Mouse (Mus musculus) regulatory T cell (primary cell): ENCODE results near the gene Rcan3.

ENCODE experiments used
- in situ Hi-C: fragments of 300-600 bp; cut with MboI, MseI; formaldehyde crosslinking; loops from one replicate; pipeline ENCODE4 v1.15.1; 2025; ENCODE audit warnings: high pct_unique_total_duplicates

Gene Rcan3

GRCm38 (mm10) chr4:135433443-135434394 lies at the start of gene Rcan3:
TSS of gene Rcan3 (minus strand) at chr4:135433853.
- in situ Hi-C loops = loop anchor here (10.0 kb wide), 1 partner anchor 1799 kb away; no protein-coding TSS in a partner anchor

- in situ Hi-C loops = loop anchor here (5.0 kb wide), 1 partner anchor 98 kb away; no protein-coding TSS in a partner anchor
Measured at GRCm38 (mm10) chr4:135480370-135480769, 46.7 kb upstream of the Rcan3 start.

- in situ Hi-C loops = no loop called here
Measured at GRCm38 (mm10) chr4:135477851-135478250, 44.2 kb upstream of the Rcan3 start.

GRCm38 (mm10) chr4:135463406-135463805 lies 29.8 kb upstream of the Rcan3 start:
- in situ Hi-C loops = no loop called here

- in situ Hi-C loops = loop anchor here (5.0 kb wide), 1 partner anchor 39 kb away; the partner anchor contains the start of gene Stpg1
Measured at GRCm38 (mm10) chr4:135453572-135453971, 19.9 kb upstream of the Rcan3 start.

GRCm38 (mm10) chr4:135453164-135453563 lies 19.5 kb upstream of the Rcan3 start:
- in situ Hi-C loops = loop anchor here (5.0 kb wide), 1 partner anchor 39 kb away; the partner anchor contains the start of gene Stpg1

- in situ Hi-C loops = loop anchor here (5.0 kb wide), 1 partner anchor 41 kb away; the partner anchor contains the start of gene Stpg1
Measured at GRCm38 (mm10) chr4:135451360-135452015, 17.8 kb upstream of the Rcan3 start.

GRCm38 (mm10) chr4:135442473-135442872 lies 8.8 kb upstream of the Rcan3 start:
- in situ Hi-C loops = no loop called here

- in situ Hi-C loops = loop anchor here (10.0 kb wide), 1 partner anchor 1805 kb away; no protein-coding TSS in a partner anchor
Measured at GRCm38 (mm10) chr4:135439904-135440522, 6.4 kb upstream of the Rcan3 start.

- in situ Hi-C loops = loop anchor here (10.0 kb wide), 1 partner anchor 1804 kb away; no protein-coding TSS in a partner anchor
Measured at GRCm38 (mm10) chr4:135439188-135439647, 5.6 kb upstream of the Rcan3 start.

GRCm38 (mm10) chr4:135437924-135438323 lies 4.3 kb upstream of the Rcan3 start:
- in situ Hi-C loops = loop anchor here (10.0 kb wide), 1 partner anchor 1803 kb away; no protein-coding TSS in a partner anchor

- in situ Hi-C loops = loop anchor here (10.0 kb wide), 1 partner anchor 1801 kb away; no protein-coding TSS in a partner anchor
Measured at GRCm38 (mm10) chr4:135436291-135436690, 2.6 kb upstream of the Rcan3 start.

- in situ Hi-C loops = loop anchor here (10.0 kb wide), 1 partner anchor 1800 kb away; no protein-coding TSS in a partner anchor
Measured at GRCm38 (mm10) chr4:135434395-135434789, 739 bp upstream of the Rcan3 start.

- in situ Hi-C loops = loop anchor here (10.0 kb wide), 1 partner anchor 1798 kb away; no protein-coding TSS in a partner anchor
Measured at GRCm38 (mm10) chr4:135433086-135433442, 589 bp downstream of the Rcan3 start.

- in situ Hi-C loops = loop anchor here (10.0 kb wide), 1 partner anchor 1795 kb away; no protein-coding TSS in a partner anchor
Measured at GRCm38 (mm10) chr4:135429990-135430760, 3.5 kb downstream of the Rcan3 start.

GRCm38 (mm10) chr4:135429383-135429782 lies 4.3 kb downstream of the Rcan3 start:
- in situ Hi-C loops = no loop called here

GRCm38 (mm10) chr4:135426587-135426986 lies 7.1 kb downstream of the Rcan3 start:
- in situ Hi-C loops = no loop called here

GRCm38 (mm10) chr4:135425625-135426024 lies 8.0 kb downstream of the Rcan3 start:
- in situ Hi-C loops = no loop called here

GRCm38 (mm10) chr4:135420961-135421360 lies 12.7 kb downstream of the Rcan3 start:
- in situ Hi-C loops = no loop called here

GRCm38 (mm10) chr4:135420416-135420815 lies 13.2 kb downstream of the Rcan3 start:
- in situ Hi-C loops = no loop called here
